Mouse (Mus musculus): Measurements from ENCODE around the gene 1500009C09Rik. TPM values are rescaled to one million over a fixed set of nuclear protein-coding genes. Genes with fewer than 3 reads are reported as not detected.
"Not testable (repeated sequence)": the region's sequence is repeated elsewhere in the genome, so short reads cannot be mapped to it uniquely, and the experiment has no call there.

The 1500009C09Rik gene
- polyA plus RNA-seq, 1 experiment from 2014 or later = 17.0 TPM

DNA sequence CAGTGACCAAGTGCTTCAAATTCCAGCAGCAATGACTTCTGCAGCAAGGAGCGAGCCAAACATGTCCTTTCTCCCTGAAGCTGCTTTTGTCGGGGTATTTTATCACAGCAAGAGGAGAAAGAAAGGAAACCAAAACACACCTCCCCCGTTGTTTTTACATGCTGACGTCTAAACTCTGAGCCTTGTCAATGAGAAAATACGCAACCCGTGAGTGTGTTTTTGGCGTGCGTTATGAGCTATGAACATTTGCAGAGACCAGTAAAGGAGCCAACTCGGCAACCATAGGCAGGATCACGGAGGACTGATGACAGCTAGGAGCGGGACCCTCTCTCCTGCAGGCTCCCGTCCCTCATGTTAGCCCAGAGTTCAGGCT is 8.5 kb upstream of the 1500009C09Rik start:
- Histone ChIP-seq H3K4me3 (replicated peaks; ENCODE audit: low read length) (peak overlapping the region; percentile 82), H3K9me3 (ENCODE audit: control insufficient read depth, low read length) (no peaks in the 10 kb centered on the region), H3K9ac (replicated peaks; ENCODE audit: low read depth, low read length) (peak overlapping the region; percentile 63), H3K4me1 (replicated peaks; ENCODE audit: control insufficient read depth, insufficient read depth, low read length) (peaks cover 7% of the 10 kb centered on the region), H3K27me3 (replicated peaks; ENCODE audit: control insufficient read depth, insufficient read depth, low read length) (no peaks in the 10 kb centered on the region), H3K4me2 (ENCODE audit: low read length) (peak overlapping the region; percentile 93), H3K27ac (ENCODE audit: low read length) (0 out of 2 replicates have a peak overlapping the region, but pooled peaks have one; percentile 16), H3K36me3 (ENCODE audit: control insufficient read depth, insufficient read depth) (no peaks in the 10 kb centered on the region)
- WGBS = 3% methylated on average over 12 of the region's 12 CpGs
- peak; percentile 18; the same call in 1 of the 2 replicates for ATAC-seq

- peak; percentile 99 for ATAC-seq
- H3K4me3 ChIP-seq (replicated peaks; ENCODE audit: low read length) = peak within 1 kb of the TSS; percentile 82
- peak within 1 kb of the TSS; percentile 81 for H3K27ac ChIP-seq (ENCODE audit: low read length)
- H3K9ac ChIP-seq (replicated peaks; ENCODE audit: low read depth, low read length) = peak within 1 kb of the TSS; percentile 63
- no peaks in the 10 kb centered on the region for H3K9me3 ChIP-seq (ENCODE audit: control insufficient read depth, low read length)
- peaks cover 7% of the 10 kb centered on the region for H3K4me1 ChIP-seq (replicated peaks; ENCODE audit: control insufficient read depth, insufficient read depth, low read length)
- under 1% methylated on average over 65 of the region's 65 CpGs for WGBS
- no peaks in the 10 kb centered on the region for H3K27me3 ChIP-seq (replicated peaks; ENCODE audit: control insufficient read depth, insufficient read depth, low read length)
- H3K36me3 ChIP-seq (ENCODE audit: control insufficient read depth, insufficient read depth) = no peaks in the 10 kb centered on the region
- H3K4me2 ChIP-seq (ENCODE audit: low read length) = peak within 1 kb of the TSS; percentile 93
These were observed 7.9 kb upstream of the 1500009C09Rik start, which contains the start of gene Cenpm for GRCm38 (mm10) chr15:82244115-82244804. Cenpm (minus strand) TSS chr15:82244748.

- ATAC-seq = not testable (repeated sequence)
- peak overlapping the region; percentile 63 for H3K9ac ChIP-seq (replicated peaks; ENCODE audit: low read depth, low read length)
- peak overlapping the region; percentile 81 for H3K27ac ChIP-seq (ENCODE audit: low read length)
These were observed 7.4 kb upstream of the 1500009C09Rik start for GRCm38 (mm10) chr15:82244805-82245161.

DNA sequence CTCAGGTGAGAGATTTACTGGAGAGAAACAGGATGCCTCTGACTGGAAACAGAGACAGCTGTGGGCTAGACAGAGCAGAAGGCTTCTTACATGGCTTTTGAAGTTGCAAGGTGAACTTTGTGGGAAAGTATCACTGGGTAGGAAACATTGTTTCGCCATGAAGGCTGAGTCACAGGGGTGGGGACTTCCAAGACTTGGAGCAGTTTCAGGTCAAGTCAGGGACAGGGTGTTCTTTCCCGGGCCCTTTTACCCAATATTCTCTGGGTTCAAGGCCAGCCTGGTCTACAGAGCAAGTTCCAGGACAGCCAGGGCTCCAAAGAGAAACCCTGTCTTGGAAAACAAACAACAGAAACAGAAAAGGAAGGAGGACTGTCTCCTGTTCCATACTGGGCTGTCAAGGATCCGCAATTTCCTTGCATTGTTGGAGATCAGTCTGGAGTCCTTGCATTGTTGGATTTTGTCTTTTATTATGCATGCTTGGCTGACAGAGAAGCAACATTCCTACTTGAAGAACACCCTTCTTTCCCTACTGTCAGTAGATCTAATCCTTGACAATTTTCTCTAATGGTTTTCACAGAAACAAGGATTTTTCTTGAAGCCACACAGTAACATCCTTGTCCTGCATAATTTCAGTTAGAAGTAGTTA is 4.9 kb upstream of the 1500009C09Rik start:
- H3K4me1 ChIP-seq (replicated peaks; ENCODE audit: control insufficient read depth, insufficient read depth, low read length) = peaks cover 7% of the 10 kb centered on the region
- WGBS = 72% methylated on average over 3 of the region's 3 CpGs
- no peak overlapping the region for H3K27ac ChIP-seq (ENCODE audit: low read length)
- H3K4me2 ChIP-seq (ENCODE audit: low read length) = no peak overlapping the region
- H3K9me3 ChIP-seq (ENCODE audit: control insufficient read depth, low read length) = no peaks in the 10 kb centered on the region
- ATAC-seq = no peak
- H3K36me3 ChIP-seq (ENCODE audit: control insufficient read depth, insufficient read depth) = no peaks in the 10 kb centered on the region
- H3K27me3 ChIP-seq (replicated peaks; ENCODE audit: control insufficient read depth, insufficient read depth, low read length) = no peaks in the 10 kb centered on the region
- H3K9ac ChIP-seq (replicated peaks; ENCODE audit: low read depth, low read length) = no peak overlapping the region
- H3K4me3 ChIP-seq (replicated peaks; ENCODE audit: low read length) = no peak overlapping the region

More at GRCm38 (mm10) chr15:82244805-82245161, 7.4 kb upstream of the 1500009C09Rik start:
- not testable (repeated sequence) for H3K36me3 ChIP-seq (ENCODE audit: control insufficient read depth, insufficient read depth); H3K27me3 ChIP-seq (replicated peaks; ENCODE audit: control insufficient read depth, insufficient read depth, low read length); H3K4me1 ChIP-seq (replicated peaks; ENCODE audit: control insufficient read depth, insufficient read depth, low read length); H3K9me3 ChIP-seq (ENCODE audit: control insufficient read depth, low read length)
- Histone ChIP-seq H3K4me3 (replicated peaks; ENCODE audit: low read length) (peak overlapping the region; percentile 82), H3K4me2 (ENCODE audit: low read length) (peak overlapping the region; percentile 93)
- 23% methylated on average over 9 of the region's 9 CpGs for WGBS

DNA sequence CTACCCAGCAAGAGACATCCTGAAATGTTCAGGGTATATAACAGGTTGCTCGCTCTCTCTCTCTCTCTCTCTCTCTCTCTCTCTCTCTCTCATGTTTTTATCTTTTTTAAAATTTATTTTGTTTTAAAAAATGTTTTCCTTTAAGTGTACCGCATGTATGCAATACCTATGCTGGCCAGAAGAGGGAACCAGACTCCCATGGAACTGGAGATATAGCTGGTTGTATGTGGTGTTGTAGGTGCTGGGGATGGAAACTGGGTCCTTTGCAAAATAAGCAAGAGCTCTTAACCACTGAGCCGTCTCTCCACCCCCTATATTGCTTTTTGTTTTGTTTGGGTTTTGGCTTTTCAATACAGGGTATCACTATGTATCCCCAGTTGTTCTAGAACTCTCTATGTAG is 618 bp upstream of the 1500009C09Rik start:
- Histone ChIP-seq H3K27me3 (replicated peaks; ENCODE audit: control insufficient read depth, insufficient read depth, low read length) (no peaks in the 10 kb centered on the region), H3K4me2 (ENCODE audit: low read length) (no peak overlapping the region), H3K36me3 (ENCODE audit: control insufficient read depth, insufficient read depth) (no peaks in the 10 kb centered on the region), H3K9me3 (ENCODE audit: control insufficient read depth, low read length) (no peaks in the 10 kb centered on the region), H3K27ac (ENCODE audit: low read length) (no peak overlapping the region), H3K4me1 (replicated peaks; ENCODE audit: control insufficient read depth, insufficient read depth, low read length) (peaks cover 13% of the 10 kb centered on the region), H3K4me3 (replicated peaks; ENCODE audit: low read length) (no peak overlapping the region), H3K9ac (replicated peaks; ENCODE audit: low read depth, low read length) (no peak overlapping the region)
- WGBS = 97% methylated on average over 3 of the region's 3 CpGs
- no peak for ATAC-seq

DNA sequence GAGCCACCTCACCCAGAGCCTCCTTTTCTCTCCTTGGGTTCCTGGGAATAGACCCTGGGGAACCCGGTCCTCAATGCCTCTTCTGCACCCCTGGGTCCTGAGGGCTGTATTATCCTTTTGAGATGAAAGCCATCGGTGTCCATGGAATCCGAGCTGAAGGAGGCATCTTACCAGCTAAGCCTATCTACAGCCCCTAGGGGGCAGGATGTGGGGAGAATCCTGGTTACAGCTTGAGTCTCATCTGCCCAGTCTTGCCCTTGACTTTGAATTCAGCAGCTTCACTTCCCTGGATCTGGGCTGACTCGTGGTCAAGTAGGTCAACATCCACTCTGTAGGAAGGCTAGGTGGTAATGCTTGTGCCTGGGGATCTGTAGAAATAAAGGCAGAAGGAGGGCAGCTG is 3.1 kb downstream of the 1500009C09Rik start:
- H3K27me3 ChIP-seq (replicated peaks; ENCODE audit: control insufficient read depth, insufficient read depth, low read length) = no peaks in the 10 kb centered on the region

DNA sequence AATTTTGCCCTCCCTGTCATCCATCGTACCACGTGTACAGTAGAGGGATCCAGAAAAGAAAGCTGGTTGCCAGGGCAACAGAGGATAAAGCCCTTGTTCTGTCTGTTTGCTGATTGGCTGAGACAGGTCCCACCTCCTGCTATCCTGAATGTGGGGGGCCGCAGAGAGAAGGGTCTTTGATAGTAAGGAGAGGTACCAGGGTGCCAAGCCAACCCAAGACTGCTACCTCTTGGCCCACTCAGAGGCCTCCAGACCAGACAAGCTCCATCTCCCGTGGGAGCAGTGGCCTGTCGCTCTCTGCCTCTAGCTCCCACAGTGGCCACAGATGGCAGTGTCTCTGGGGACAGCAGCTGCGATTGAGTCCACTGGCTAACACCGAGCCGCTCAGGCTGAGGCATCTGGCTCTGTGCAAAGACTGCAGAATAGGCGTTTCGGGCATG is 3.8 kb downstream of the 1500009C09Rik start:
- H3K4me2 ChIP-seq (ENCODE audit: low read length) = peak overlapping the region; percentile 59
- H3K27me3 ChIP-seq (replicated peaks; ENCODE audit: control insufficient read depth, insufficient read depth, low read length) = no peaks in the 10 kb centered on the region
- ATAC-seq = peak; percentile 96
- H3K27ac ChIP-seq (ENCODE audit: low read length) = peak overlapping the region; percentile 92
- 2% methylated on average over 10 of the region's 10 CpGs for WGBS
- H3K9me3 ChIP-seq (ENCODE audit: control insufficient read depth, low read length) = no peaks in the 10 kb centered on the region
- peak overlapping the region; percentile 75 for H3K9ac ChIP-seq (replicated peaks; ENCODE audit: low read depth, low read length)
- H3K4me1 ChIP-seq (replicated peaks; ENCODE audit: control insufficient read depth, insufficient read depth, low read length) = peaks cover 27% of the 10 kb centered on the region
- peak overlapping the region; percentile 75 for H3K4me3 ChIP-seq (replicated peaks; ENCODE audit: low read length)
- H3K36me3 ChIP-seq (ENCODE audit: control insufficient read depth, insufficient read depth) = no peaks in the 10 kb centered on the region

More for the DNA sequence above, 3.1 kb downstream of the 1500009C09Rik start:
- Histone ChIP-seq H3K4me3 (replicated peaks; ENCODE audit: low read length) (peak overlapping the region; percentile 75; the same call in 1 of the 2 replicates), H3K27ac (ENCODE audit: low read length) (peak overlapping the region; percentile 92), H3K4me1 (replicated peaks; ENCODE audit: control insufficient read depth, insufficient read depth, low read length) (peaks cover 27% of the 10 kb centered on the region), H3K9ac (replicated peaks; ENCODE audit: low read depth, low read length) (peak overlapping the region; percentile 75; the same call in 1 of the 2 replicates), H3K9me3 (ENCODE audit: control insufficient read depth, low read length) (no peaks in the 10 kb centered on the region), H3K4me2 (ENCODE audit: low read length) (peak overlapping the region; percentile 59), H3K36me3 (ENCODE audit: control insufficient read depth, insufficient read depth) (no peaks in the 10 kb centered on the region)
- 45% methylated on average over 4 of the region's 4 CpGs for WGBS
- 0 out of 2 replicates have a peak, but pooled peaks have one; percentile 3 for ATAC-seq

GRCm38 (mm10) chr15:82259510-82259909 is 7.3 kb downstream of the 1500009C09Rik start:
- no peak for ATAC-seq
- Histone ChIP-seq H3K9ac (replicated peaks; ENCODE audit: low read depth, low read length) (no peak overlapping the region), H3K9me3 (ENCODE audit: control insufficient read depth, low read length) (no peaks in the 10 kb centered on the region), H3K4me3 (replicated peaks; ENCODE audit: low read length) (no peak overlapping the region), H3K4me2 (ENCODE audit: low read length) (no peak overlapping the region), H3K36me3 (ENCODE audit: control insufficient read depth, insufficient read depth) (no peaks in the 10 kb centered on the region), H3K4me1 (replicated peaks; ENCODE audit: control insufficient read depth, insufficient read depth, low read length) (peaks cover 27% of the 10 kb centered on the region), H3K27ac (ENCODE audit: low read length) (no peak overlapping the region), H3K27me3 (replicated peaks; ENCODE audit: control insufficient read depth, insufficient read depth, low read length) (no peaks in the 10 kb centered on the region)
- WGBS = 13% methylated on average over 16 of the region's 16 CpGs

- WGBS = 7% methylated on average over 6 of the region's 6 CpGs
- Histone ChIP-seq H3K27ac (ENCODE audit: low read length) (no peak overlapping the region), H3K9me3 (ENCODE audit: control insufficient read depth, low read length) (no peaks in the 10 kb centered on the region), H3K4me2 (ENCODE audit: low read length) (no peak overlapping the region), H3K4me3 (replicated peaks; ENCODE audit: low read length) (no peak overlapping the region), H3K9ac (replicated peaks; ENCODE audit: low read depth, low read length) (no peak overlapping the region), H3K36me3 (ENCODE audit: control insufficient read depth, insufficient read depth) (no peaks in the 10 kb centered on the region), H3K4me1 (replicated peaks; ENCODE audit: control insufficient read depth, insufficient read depth, low read length) (peaks cover 18% of the 10 kb centered on the region), H3K27me3 (replicated peaks; ENCODE audit: control insufficient read depth, insufficient read depth, low read length) (no peaks in the 10 kb centered on the region)
- no peak for ATAC-seq
These were observed 14.2 kb downstream of the 1500009C09Rik start for GRCm38 (mm10) chr15:82266356-82266755.

Measured in forebrain, embryonic 16.5 days (tissue).